Mouse (Mus musculus): Measurements from ENCODE around the gene Olfr659.

DNA sequence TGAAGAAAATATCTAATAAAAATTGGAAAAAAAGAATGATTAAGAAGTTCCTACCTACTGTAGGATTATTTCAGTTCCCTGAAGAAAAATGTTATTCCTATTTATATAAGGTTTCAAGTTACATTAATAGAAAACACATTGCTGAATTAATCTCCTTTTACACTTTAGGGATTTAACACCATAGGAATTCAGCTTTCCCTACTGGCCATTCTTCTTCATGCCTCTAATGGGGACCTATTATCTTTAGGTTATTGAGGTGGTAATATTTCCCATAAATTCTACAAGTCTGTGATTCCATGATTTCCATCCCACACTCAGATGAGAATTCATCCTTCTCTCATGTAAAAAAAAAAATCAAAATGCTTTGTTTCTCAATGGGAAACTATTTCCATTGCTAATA, 42.1 kb upstream of the Olfr659 start, which contains the start of gene Olfr657:
- TF ChIP-seq CTCF (IDR thresholded peaks at IDR 0.05; ENCODE audit: low read depth) (no peak), EP300 (IDR thresholded peaks at IDR 0.05; ENCODE audit: low read depth) (no peak)
